Mouse (Mus musculus) neural tube, embryonic 15.5 days (tissue): Measurements from ENCODE around the gene Cadm1. TPM values are rescaled to one million over a fixed set of nuclear protein-coding genes. Genes with fewer than 3 reads are reported as not detected.

Source experiments
- ATAC-seq: fragments of 200-750 bp; cut with Nextera tagmentation; 2 replicates; pipeline ENCODE4 v1.8.0; 2017; ENCODE audit warnings: mild to moderate bottlenecking, moderate TSS enrichment, moderate library complexity; ENCODE audit not compliant: low FRiP score
- H3K27ac ChIP-seq: fragments of 300-500 bp; sonication (generic); replicated peaks from 2 replicates; pipeline ENCODE4 v1.5.1; 2015; ENCODE audit warnings: mild to moderate bottlenecking, inconsistent platforms
- H3K27me3 ChIP-seq: fragments of 300-500 bp; sonication (generic); replicated peaks from 2 replicates; pipeline ENCODE4 v1.6.1; 2015; ENCODE audit warnings: inconsistent platforms
- H3K36me3 ChIP-seq: fragments of 300-500 bp; sonication (generic); 2 replicates; pipeline ENCODE4 v1.6.1; 2015; ENCODE audit warnings: inconsistent platforms
- H3K4me1 ChIP-seq: fragments of 300-500 bp; sonication (generic); 2 replicates; pipeline ENCODE4 v1.6.1; 2015; ENCODE audit warnings: inconsistent platforms
- H3K4me2 ChIP-seq: fragments of 300-500 bp; sonication (generic); 2 replicates; pipeline ENCODE4 v1.6.1; 2015; ENCODE audit warnings: inconsistent platforms, mild to moderate bottlenecking, moderate library complexity
- H3K4me3 ChIP-seq: fragments of 300-500 bp; sonication (generic); replicated peaks from 2 replicates; pipeline ENCODE4 v1.5.1; 2015; ENCODE audit warnings: mild to moderate bottlenecking, inconsistent platforms
- H3K9ac ChIP-seq: fragments of 300-500 bp; sonication (generic); replicated peaks from 2 replicates; pipeline ENCODE4 v1.6.1; 2015; ENCODE audit warnings: mild to moderate bottlenecking, inconsistent platforms
- H3K9me3 ChIP-seq: fragments of 300-500 bp; sonication (generic); replicated peaks from 2 replicates; pipeline ENCODE4 v1.6.1; 2016; ENCODE audit warnings: inconsistent platforms
- WGBS: fragments of 180-500 bp; shearing (Covaris S2); methylation state at CpG from one replicate; pipeline ENCODE4 v1.1.7; 2015; ENCODE audit warnings: mixed read lengths; 5-methylcytosine and 5-hydroxymethylcytosine counted together
- polyA plus RNA-seq: library from polyadenylated mRNA; unstranded; fragments of >200 nt; fragmentation: Nextera tagmentation; extraction: Ambion mirVana; gene quantifications from 2 replicates; pipeline ENCODE4 v1.2.1, GENCODE M21; 2015

Gene Cadm1
- polyA plus RNA-seq, 1 experiment from 2014 or later: 157 TPM

DNA sequence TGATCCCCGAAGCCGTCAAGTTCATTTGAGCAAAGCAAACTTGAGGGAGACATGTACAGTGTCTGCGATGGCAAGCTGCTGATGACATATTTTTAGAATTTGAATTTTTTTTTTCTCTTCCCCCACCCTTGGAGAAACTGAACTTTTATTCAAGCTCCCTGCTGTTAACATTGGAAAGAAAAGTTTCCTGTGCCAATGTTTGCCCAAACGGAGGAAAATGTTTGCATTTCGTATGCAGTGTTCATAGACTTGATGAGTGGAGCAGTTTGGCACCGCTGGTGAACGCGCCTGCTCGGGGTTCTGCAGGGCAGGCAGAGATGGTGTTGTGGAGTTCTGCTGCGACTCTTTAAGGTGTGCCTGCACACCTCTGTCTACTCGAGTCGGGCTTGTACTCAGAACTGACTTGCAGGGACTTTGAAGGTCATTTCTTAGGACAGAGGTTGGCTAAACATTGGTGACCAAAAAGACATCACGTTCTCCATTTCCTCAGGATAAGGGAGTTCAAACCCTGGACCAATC, 83.0 kb downstream of the Cadm1 start:
- H3K4me3 ChIP-seq: no peak overlapping the region
- 84% methylated on average over 13 of the region's 13 CpGs for WGBS
- no peak overlapping the region for H3K9ac ChIP-seq

DNA sequence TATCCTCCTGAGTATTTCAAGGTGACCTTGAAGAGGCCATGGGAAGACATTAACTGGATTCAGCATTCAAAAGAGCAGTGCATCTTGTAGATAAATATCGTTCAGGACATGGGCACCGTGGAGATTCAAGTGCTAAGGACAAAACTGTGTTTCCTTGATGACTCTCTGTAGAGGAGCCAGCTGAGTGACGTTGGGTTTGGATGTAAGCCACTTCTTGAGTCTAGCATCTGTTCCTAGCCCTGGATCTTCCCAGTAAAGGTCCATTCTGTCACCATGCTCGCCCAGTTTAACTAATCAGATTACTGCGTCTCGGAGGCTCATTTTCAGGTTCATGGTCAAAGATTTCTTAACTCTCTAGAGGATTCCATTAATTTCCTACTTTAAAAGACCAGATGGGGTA, 85.1 kb downstream of the Cadm1 start:
- H3K27me3 ChIP-seq: no peaks in the 10 kb centered on the region
- ATAC-seq: no peak
- H3K27ac ChIP-seq: no peak overlapping the region
- H3K4me1 ChIP-seq: peaks cover 39% of the 10 kb centered on the region
- H3K9me3 ChIP-seq: no peaks in the 10 kb centered on the region
- H3K4me2 ChIP-seq: no peak overlapping the region
- H3K9ac ChIP-seq: no peak overlapping the region
- WGBS: 53% methylated on average over 6 of the region's 6 CpGs
- H3K4me3 ChIP-seq: no peak overlapping the region
- H3K36me3 ChIP-seq: no peaks in the 10 kb centered on the region

More for the DNA sequence above, 83.0 kb downstream of the Cadm1 start:
- Histone ChIP-seq H3K36me3 (no peaks in the 10 kb centered on the region), H3K27ac (no peak overlapping the region), H3K4me1 (peaks cover 45% of the 10 kb centered on the region), H3K4me2 (no peak overlapping the region), H3K27me3 (no peaks in the 10 kb centered on the region), H3K9me3 (no peaks in the 10 kb centered on the region)
- no peak for ATAC-seq

DNA sequence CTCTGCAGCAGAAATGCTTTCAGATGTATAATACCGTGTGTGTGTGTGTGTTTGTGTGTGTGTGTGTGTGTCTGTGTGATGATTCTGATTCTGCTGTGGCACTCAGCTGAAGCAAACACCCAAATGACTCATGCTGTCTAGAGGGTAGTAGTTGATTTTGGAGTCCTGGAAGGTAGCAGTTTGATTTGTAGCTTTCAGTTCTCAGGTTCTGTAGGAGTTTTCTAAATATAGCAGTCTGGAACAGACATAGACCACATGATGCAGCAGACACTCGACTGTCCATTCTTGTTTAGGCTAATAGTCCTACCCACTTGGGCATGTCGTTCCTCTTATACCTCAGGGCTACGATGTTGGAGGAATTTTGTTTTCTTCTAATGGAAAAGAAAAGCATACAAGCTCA, 86.4 kb downstream of the Cadm1 start:
- H3K27ac ChIP-seq: no peak overlapping the region
- H3K27me3 ChIP-seq: no peaks in the 10 kb centered on the region
- no peaks in the 10 kb centered on the region for H3K9me3 ChIP-seq
- WGBS: 63% methylated on average over 4 of the region's 4 CpGs
- no peak overlapping the region for H3K4me2 ChIP-seq
- ATAC-seq: no peak
- H3K4me1 ChIP-seq: peaks cover 36% of the 10 kb centered on the region
- H3K9ac ChIP-seq: no peak overlapping the region
- H3K36me3 ChIP-seq: no peaks in the 10 kb centered on the region
- no peak overlapping the region for H3K4me3 ChIP-seq

DNA sequence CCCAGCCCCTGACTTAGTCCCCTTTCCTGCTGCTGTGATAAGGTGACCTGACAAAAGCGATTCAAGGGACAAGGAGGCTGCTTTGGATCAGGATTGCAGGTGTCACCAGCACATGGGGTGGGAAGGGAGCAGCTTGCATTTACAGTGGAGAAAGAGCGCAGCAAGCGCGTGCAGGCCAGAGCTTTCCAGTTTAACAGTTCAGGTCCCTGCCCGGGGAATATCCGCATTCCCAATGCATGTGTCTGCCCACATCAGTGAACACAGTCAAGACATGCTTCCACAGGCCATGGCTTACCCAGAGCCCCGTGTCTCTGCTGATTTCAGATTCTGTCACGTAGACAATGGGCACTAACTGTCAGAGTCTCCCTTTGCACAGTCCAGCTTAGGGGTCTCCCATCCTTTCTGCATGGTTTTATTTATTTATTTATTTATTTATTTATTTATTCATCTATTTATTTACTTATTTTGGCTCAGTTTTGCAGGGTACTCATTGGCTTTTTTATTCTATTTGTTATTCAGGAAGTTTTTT, 89.6 kb downstream of the Cadm1 start:
- Histone ChIP-seq H3K4me1 (peaks cover 59% of the 10 kb centered on the region), H3K9me3 (no peaks in the 10 kb centered on the region), H3K9ac (no peak overlapping the region), H3K4me3 (no peak overlapping the region), H3K27me3 (no peaks in the 10 kb centered on the region), H3K36me3 (no peaks in the 10 kb centered on the region), H3K4me2 (no peak overlapping the region), H3K27ac (no peak overlapping the region)
- 75% methylated on average over 8 of the region's 8 CpGs for WGBS
- ATAC-seq: no peak; the same call in 1 of the 2 replicates

DNA sequence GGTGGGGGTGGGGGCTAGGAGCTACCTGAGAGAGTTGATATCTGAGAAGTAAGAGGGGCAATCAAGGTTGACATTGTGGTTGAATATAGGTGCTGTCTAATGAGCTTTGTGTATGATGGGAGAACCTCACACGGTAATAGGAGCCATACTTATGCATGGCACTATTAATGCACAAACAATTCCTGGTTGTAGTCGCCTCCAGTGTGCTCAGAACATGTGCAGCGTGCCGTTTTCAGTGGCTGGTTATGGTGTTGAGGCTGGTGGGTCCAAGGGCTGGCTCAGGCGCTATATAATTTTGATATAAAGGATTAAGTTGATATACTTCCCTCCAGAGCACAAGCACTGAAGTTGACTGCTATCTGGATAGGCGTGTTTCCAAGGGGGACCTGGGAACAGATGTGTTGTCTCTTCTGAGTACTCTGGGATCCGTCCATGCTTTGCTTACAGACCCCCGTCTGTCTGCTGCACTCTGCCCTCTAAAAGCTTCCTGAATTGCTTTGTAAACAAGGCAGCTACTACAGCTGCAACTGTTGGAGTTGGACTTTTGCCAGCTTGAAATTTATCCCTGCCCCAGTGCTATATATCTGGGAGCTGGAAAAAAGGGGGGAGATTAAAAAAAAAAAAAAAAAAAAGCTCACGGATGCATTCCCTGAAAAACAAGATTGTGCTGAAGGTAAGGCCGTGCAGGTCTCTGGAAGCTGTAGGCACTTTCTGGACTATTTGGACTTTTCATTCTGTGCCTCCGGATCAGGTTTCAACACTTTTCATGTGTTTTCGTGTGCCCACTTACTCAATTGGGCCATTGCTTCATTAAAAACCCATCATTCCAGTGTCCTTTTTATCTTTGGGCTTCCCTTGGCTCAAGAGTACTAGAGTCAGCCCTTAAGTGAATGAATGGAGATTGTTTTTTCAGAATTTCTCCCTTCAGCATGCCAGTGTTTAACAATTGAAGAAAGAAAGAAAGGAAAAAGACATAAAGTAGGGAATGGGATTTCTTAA, 93.8 kb downstream of the Cadm1 start:
- WGBS: 33% methylated on average over 12 of the region's 12 CpGs
- Histone ChIP-seq H3K27ac (no peak overlapping the region), H3K4me1 (peaks cover 43% of the 10 kb centered on the region), H3K36me3 (no peaks in the 10 kb centered on the region), H3K4me2 (no peak overlapping the region), H3K27me3 (no peaks in the 10 kb centered on the region), H3K9me3 (no peaks in the 10 kb centered on the region), H3K9ac (no peak overlapping the region), H3K4me3 (no peak overlapping the region)
- no peak for ATAC-seq

DNA sequence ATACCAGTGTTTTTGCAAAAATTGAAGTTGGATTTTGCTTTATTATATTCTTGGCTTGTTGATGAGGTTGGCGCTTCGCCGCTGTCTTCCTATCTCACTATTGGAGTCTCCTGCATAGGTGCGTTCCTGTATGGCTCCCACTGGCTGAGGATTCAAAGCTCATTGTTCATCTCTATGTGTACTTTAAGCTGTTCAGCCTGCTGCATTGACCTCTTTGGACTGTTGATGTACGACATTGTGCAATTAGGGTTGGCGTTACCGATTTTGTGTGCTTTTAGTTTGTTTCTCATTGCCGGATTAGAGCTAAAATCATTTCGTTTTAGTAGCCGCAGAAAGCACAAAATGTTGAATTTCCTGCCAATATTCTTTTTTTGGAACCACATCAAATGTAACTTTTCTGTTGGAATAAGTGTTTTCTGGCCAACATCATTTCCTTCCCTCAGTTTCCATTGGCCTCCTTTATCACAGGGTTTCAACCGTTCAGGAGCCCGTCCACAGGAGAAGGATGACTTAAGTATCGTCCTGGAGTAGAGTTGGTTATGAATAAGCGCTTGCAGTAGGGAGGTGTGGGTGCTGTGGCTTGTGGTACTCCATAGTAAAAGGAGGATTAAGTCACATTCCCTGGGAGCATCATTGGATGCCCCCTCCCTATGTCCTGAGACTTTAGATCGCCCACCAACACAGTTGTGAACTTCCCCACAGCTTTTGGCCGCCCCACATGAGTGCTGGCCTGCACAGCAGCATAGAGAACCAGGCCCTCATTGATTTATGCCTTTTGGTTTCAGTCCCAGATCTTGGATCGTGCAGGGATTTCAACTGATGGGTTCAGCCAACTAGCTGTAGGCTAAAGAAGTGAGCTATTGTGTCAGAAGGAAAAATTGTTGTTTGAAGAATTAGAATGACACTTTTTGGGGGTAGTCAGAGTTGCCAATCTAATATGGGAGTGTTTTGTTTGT, 94.9 kb downstream of the Cadm1 start:
- H3K4me2 ChIP-seq: no peak overlapping the region
- no peaks in the 10 kb centered on the region for H3K36me3 ChIP-seq
- peak overlapping the region; percentile 51; the same call in 1 of the 2 replicates for H3K27ac ChIP-seq
- H3K9ac ChIP-seq: no peak overlapping the region
- peaks cover 39% of the 10 kb centered on the region for H3K4me1 ChIP-seq
- 68% methylated on average over 17 of the region's 17 CpGs for WGBS
- 0 out of 2 replicates have a peak, but pooled peaks have one; percentile 53 for ATAC-seq
- H3K27me3 ChIP-seq: no peaks in the 10 kb centered on the region
- no peak overlapping the region for H3K4me3 ChIP-seq
- no peaks in the 10 kb centered on the region for H3K9me3 ChIP-seq

DNA sequence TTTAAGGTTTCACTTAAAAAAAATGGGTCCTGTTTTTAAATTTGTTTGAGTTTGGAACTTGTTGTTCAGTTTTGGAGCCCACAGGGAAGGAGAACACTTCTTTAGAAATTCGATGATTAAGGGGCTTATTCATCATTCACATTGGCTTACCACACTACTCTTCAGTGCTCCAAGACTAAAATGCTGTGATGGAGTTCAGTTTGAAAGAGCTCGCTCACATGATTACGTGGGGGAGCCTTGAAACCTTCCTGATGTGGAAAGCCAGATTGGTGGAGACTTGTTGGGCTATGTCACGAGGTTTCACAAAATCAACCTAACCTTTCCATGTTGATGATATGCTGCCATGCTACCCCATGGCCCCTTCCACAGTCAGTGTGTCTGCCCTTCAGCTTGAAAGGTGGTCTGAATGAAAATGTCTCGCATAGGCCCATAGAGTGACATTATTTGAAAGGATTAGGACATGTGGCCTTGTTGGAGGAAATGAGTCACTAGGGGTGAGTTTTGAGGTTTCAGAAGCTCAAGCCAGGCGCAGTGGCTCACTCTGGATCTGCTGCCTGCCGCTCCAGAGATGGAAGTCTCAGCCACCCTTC, 95.7 kb downstream of the Cadm1 start:
- H3K4me1 ChIP-seq: peaks cover 39% of the 10 kb centered on the region
- H3K36me3 ChIP-seq: no peaks in the 10 kb centered on the region
- H3K9ac ChIP-seq: no peak overlapping the region
- no peak for ATAC-seq
- 79% methylated on average over 7 of the region's 7 CpGs for WGBS
- H3K4me2 ChIP-seq: no peak overlapping the region
- no peaks in the 10 kb centered on the region for H3K9me3 ChIP-seq
- no peaks in the 10 kb centered on the region for H3K27me3 ChIP-seq
- H3K4me3 ChIP-seq: no peak overlapping the region
- no peak overlapping the region for H3K27ac ChIP-seq

DNA sequence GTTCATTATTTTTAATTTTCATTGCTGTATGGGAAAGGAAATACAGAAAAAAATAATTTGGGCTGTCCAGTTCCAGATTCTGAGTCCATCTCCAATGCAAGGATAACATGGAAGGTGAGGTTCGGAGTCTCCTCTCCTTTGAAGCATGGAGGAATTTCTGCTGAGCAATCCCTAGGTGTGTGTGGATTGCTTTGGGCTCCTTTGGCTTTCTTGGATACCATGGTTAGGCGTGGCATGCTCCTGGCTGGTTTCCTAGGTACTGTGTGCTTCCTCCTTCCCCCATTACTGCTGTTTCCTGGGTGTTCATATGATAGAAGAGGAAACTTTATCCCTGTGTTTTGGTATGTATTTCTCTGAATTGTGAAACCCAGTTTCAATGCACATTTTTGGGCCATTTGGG, 98.0 kb downstream of the Cadm1 start:
- Histone ChIP-seq H3K27ac (no peak overlapping the region), H3K9me3 (no peaks in the 10 kb centered on the region), H3K4me1 (peaks cover 24% of the 10 kb centered on the region), H3K4me3 (no peak overlapping the region), H3K36me3 (no peaks in the 10 kb centered on the region), H3K4me2 (no peak overlapping the region), H3K27me3 (no peaks in the 10 kb centered on the region), H3K9ac (no peak overlapping the region)
- no peak for ATAC-seq
- WGBS: 92% methylated on average over 2 of the region's 2 CpGs

DNA sequence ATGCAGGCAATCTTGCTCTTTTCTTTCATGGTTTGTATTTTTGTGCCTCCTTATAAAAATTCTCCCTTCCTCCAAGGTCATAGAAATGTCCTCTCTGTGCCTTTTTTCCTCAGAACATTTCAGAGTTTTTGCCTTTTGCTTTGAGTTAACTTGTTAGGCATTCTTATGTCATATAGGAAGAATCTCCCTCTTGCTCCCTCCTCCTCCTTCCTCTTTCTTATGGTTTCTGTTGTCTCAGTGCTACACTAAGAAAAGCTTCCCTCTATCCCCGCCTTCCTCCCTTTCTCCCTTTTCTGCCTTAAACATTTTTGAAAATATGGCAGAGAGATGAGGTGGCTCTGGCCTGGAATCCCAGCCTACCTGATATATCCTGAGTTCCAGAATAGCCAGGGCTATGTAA, 98.6 kb downstream of the Cadm1 start:
- Histone ChIP-seq H3K9ac (no peak overlapping the region), H3K9me3 (no peaks in the 10 kb centered on the region), H3K4me2 (no peak overlapping the region), H3K27me3 (no peaks in the 10 kb centered on the region), H3K4me3 (no peak overlapping the region), H3K4me1 (peaks cover 20% of the 10 kb centered on the region), H3K27ac (no peak overlapping the region), H3K36me3 (no peaks in the 10 kb centered on the region)
- 93% methylated on average over 1 of the region's 1 CpGs for whole genome bisulfite sequencing
- ATAC-seq: no peak

DNA sequence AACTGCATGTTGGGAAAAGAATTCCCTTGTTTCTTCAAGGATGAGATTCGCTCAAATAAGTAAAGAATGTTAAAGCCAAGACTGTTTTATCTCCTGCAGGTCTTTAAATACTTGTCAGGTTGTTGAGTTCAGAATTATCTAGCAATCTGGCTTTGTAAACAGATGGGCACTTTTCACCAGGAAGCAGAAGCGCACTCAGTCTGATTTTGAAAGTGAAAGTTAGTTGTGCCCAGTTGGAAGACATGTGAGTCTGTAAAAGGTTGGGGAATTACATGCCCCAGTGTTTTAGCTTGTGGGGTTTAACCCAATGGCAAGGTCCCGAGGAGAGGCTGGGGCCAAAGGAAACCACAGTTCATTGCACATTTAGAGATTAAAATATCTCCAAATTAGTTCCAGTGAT, 104.7 kb downstream of the Cadm1 start:
- H3K4me2 ChIP-seq: no peak overlapping the region
- WGBS: 84% methylated on average over 3 of the region's 3 CpGs
- ATAC-seq: no peak
- H3K27me3 ChIP-seq: no peaks in the 10 kb centered on the region
- no peak overlapping the region for H3K9ac ChIP-seq
- H3K4me1 ChIP-seq: no peaks in the 10 kb centered on the region; the same call in 1 of the 2 replicates
- H3K36me3 ChIP-seq: no peaks in the 10 kb centered on the region
- H3K4me3 ChIP-seq: no peak overlapping the region
- no peaks in the 10 kb centered on the region for H3K9me3 ChIP-seq
- no peak overlapping the region for H3K27ac ChIP-seq

DNA sequence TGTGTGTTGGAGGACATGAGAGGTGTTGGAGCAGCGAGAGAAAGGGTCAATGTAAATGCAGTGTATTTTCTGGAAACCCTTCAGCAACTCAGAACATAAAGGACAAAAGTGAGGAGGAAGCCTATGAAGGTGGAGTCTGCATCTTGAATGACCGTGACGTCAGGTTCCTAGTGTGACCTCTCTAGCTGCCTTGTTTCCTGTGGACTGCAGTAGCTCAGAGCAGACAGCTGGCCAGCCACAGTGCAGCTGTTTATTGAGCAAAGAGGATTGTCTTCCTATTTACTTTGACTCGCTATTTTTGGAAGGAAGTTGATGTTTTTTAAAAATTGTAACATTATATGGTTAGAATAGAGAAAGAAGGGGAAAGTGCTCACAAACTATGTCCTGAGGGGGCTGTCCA, 112.7 kb downstream of the Cadm1 start:
- Histone ChIP-seq H3K9ac (no peak overlapping the region), H3K4me3 (no peak overlapping the region), H3K27ac (no peak overlapping the region), H3K4me2 (no peak overlapping the region), H3K4me1 (peaks cover 4% of the 10 kb centered on the region; the same call in 1 of the 2 replicates), H3K36me3 (no peaks in the 10 kb centered on the region), H3K27me3 (no peaks in the 10 kb centered on the region), H3K9me3 (no peaks in the 10 kb centered on the region)
- WGBS: 69% methylated on average over 4 of the region's 4 CpGs
- ATAC-seq: no peak
